Mouse (Mus musculus) common myeloid progenitor, adult 5-6 weeks (primary cell): ENCODE measurements around the gene Nol9. TPM values are rescaled to one million over a fixed set of nuclear protein-coding genes. Genes with fewer than 3 reads are reported as not detected.

Source experiments
- ATAC-seq: replicated peaks from 2 replicates; pipeline ENCODE4 v1.8.0; 2016; ENCODE audit warnings: low read depth, mild to moderate bottlenecking, moderate TSS enrichment, inconsistent platforms; ENCODE audit not compliant: poor library complexity, severe bottlenecking
- total RNA-seq: library from RNA; stranded (forward); fragments of 200-1000, 187-1606 nt; gene quantifications from 2 replicates; pipeline ENCODE4 v1.2.3, GENCODE M21; 2017

The Nol9 gene
- total RNA-seq, 1 experiment from 2014 or later, result 35.7 TPM

DNA sequence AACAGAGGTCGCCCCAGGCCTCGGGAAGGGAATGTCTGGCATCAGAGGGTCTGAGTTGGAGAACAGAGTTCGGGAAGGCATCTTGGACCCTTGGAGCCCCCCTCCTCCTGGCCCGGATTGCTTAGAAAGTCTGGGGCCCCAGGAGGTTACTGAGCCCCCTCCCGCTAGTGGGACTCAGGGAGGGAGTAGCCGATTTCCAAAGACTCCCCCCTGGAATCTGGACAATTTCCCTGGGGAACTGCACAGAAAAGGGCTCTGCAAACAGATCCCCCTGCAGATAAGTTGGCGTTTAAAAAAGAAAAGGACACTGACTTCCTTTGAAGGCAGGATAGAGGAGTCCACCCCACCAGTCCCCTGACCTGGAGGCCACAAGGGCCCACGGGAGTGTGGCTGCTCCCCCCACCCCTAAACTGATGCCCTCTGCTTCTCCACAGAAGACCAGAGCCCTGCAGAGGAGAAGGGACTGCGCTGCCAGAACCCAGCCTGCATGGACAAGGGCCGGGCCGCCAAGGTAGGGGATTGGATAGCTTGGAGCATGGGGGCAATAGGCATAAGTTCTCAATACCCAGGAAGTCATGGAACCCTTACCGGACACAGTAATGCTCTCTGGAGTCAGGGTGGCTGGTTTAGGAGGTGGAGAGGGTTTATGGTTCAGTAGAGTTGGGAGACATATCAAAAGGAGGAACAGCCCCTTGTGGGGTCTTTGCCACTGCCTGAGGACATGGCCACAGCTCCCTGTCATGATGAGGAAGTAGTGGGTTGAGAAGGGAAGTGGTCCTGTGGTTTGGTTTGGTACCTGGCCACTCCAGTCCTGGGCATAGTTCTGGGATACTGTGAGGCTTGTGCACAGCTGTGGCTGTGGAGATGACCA is 48.3 kb downstream of the Nol9 start:
- ATAC-seq, result peak; percentile 83

DNA sequence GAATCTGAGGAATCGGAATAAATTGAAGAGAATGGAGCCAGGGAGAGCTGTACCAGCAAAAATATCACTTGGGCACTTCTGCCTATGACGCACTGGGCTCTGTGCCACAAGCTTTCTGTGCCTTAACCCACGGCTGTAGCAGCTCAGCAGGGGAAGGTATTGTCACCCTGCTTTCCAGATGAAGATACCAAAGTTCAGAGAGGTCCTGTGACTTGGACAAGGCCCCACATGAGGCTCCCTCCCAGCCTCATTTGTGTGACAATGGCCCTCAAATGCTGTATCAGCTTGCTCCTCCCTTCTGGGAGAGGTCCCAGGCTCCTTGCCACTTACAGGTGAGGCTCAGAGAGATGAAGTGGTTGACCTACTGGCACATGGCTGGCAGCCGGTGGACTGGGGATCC is 49.0 kb downstream of the Nol9 start:
- peak; percentile 9 for ATAC-seq

GRCm38 (mm10) chr4:152088556-152089120 is 49.5 kb downstream of the Nol9 start:
- ATAC-seq, result no peak

- no peak for ATAC-seq
Observed at GRCm38 (mm10) chr4:152090191-152090590, 51.1 kb downstream of the Nol9 start.

DNA sequence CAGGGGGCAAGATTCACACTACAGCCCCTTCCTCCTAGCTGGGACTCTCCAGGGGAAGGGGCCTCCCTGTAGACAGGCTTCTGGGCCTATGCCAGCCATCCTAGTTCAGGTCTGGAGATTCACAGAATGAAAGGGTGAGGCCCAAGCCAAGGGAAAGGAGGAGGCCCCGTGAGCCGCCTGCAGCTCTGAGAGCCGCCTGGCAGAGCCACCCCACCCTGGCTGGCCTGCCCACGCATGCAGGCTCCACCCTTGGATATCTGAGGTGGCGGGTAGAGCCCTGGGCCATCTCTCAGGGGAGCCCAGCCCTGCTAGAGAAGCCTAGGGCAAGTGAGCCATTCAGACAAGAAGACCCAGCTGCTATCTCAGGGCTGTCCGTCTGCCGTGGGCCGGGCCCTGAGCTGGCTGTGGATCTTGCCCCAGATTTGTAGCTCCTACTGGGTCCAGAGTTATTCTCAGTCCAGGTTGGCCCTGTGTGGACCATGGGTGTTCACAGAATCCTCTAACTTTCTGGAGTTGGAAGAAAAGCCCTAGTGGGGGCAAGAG is 53.7 kb downstream of the Nol9 start:
- ATAC-seq, result peak; percentile 43

GRCm38 (mm10) chr4:152094233-152094632 is 55.1 kb downstream of the Nol9 start:
- ATAC-seq, result no peak

DNA sequence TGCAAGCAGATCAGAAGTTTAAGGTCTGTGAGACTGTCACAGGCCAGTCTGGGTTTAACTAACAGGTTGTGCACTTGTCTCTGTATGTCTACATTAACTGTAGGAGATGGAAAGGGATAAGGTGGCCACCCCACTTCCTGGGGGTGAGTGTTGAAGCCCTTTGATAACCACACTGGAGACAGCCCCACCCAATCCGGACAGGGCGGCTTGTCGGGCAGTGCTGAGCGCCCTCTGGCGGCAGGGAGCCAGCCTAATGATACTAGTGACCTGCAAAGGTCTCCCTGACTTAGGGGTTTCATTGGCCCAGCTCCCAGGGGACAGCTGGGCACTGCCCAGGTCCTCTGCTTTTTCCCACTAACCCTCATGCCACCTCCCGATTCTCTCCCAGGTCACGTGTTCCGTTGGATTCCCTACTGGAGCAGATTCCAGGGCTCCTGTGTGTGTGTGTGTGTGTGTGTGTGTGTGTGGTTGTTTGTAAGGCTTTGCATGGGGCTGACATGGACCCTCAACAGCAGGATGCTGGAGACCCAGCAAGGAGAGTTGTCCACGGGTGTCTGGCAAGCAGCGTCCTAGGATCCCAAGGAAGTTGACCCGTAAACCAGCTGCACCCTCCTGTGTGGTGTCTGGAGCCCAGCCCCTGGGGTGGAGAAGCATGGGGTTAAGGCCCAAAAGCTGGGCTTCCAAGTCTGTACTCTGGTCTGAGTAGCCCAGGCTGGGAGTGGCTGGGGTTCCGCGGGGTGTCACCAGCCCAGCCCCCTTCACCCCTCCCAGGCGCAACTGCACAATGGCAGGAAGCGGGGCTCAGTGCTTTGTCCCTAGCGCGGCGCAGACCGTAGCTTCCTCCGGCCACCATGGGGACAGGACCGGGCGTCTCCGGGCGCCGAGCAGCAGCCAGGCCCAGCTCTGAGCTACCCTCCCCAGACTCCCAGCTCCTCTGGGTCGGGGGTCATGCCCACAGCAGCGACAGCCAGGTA is 57.1 kb downstream of the Nol9 start:
- ATAC-seq, result peak; percentile 82

DNA sequence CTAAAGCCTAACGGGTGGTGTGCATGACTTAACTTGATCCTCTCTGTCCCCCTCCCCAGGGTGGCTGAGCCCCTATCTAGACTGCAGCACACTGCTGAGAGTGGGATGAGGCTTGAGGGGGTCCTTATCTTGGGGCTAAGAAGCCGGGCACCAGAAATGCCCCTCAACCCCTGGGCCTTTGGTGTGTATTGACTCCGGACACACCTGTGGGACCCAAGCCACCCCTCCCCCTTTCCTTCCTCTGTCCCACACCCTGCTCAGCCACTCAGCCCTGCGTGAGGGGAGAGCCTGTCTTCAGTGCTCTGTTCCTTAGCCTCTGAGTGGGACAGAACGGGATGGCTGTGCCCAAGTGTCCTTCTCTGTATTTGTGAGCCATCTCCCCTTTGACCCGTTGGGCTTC is 57.8 kb downstream of the Nol9 start:
- ATAC-seq, result no peak

- no peak for ATAC-seq
Observed at GRCm38 (mm10) chr4:152097911-152098799, 59.0 kb downstream of the Nol9 start.

DNA sequence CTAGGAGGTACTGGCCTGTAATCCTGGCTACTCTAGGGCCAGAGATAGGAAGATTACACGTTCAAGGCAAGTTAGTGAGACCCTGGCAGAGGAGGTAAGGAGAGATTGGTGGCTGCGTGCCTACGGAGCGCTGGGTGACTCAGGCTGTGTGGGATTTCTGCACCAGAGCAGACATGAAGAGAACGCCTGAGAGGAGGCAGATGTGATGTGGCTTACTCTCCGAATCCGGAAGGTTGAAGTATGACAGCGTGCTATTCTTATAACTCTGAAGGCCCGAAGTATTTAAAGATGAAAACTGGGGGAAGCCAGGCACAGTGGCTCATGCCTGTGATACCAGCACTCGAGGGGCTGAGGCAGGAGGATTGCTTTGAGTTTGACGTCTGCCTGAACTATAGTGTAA is 61.4 kb downstream of the Nol9 start:
- ATAC-seq, result no peak

DNA sequence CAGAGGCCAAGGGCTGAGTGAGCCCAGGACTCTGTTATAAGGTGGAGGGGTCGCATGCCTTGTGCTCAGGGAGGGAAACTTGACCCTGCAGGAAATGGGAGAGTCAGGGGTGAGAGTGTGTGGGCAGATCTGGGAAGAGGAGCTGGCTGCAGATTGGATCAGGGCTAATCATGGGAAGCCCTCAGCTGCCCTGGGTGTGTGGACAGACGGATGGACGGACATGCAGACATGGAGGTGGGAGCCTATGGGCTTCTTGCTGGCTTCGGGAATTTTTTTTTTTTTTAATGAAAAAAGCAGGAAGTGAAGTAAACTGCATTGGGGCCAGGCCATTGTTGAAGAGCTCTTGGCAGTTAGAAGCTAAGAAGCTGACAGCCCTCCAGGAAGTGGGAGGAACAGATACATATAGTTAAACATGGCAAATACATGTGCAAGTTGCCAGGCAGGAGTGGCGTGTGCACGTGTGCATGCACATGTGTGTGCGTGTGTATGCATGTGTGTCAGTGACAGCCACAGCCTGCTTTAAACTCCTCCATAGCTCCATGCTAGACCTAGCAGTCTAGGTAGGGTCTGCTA is 62.0 kb downstream of the Nol9 start:
- ATAC-seq, result no peak

GRCm38 (mm10) chr4:152101921-152102320 is 62.8 kb downstream of the Nol9 start:
- no peak for ATAC-seq

GRCm38 (mm10) chr4:152103025-152103424 is 63.9 kb downstream of the Nol9 start:
- ATAC-seq, result peak; percentile 79

DNA sequence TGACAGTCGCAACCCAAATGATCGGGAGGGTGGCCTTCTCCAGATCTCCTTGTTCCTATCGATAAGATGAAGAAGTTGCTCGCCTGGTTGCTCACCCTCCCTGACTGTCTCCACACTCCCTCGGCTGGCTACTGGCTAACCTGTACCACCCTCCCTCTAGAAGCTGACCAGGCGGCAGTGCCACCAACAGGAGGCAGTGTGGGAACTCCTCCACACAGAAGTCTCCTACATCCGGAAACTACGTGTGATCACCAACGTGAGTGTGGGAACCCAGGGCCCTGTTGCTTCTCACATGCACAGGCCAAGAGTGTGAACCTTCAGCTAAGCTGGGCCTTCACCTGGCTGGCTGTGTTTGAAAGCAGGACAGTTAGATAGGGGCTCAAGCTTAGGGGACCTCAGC is 67.6 kb downstream of the Nol9 start:
- ATAC-seq, result no peak

GRCm38 (mm10) chr4:152107493-152107892 is 68.4 kb downstream of the Nol9 start:
- ATAC-seq, result no peak

GRCm38 (mm10) chr4:152107971-152108509 is 68.9 kb downstream of the Nol9 start:
- ATAC-seq, result peak; percentile 10; the same call in 1 of the 2 replicates

- ATAC-seq, result no peak
Observed at GRCm38 (mm10) chr4:152108673-152109072, 69.6 kb downstream of the Nol9 start.

DNA sequence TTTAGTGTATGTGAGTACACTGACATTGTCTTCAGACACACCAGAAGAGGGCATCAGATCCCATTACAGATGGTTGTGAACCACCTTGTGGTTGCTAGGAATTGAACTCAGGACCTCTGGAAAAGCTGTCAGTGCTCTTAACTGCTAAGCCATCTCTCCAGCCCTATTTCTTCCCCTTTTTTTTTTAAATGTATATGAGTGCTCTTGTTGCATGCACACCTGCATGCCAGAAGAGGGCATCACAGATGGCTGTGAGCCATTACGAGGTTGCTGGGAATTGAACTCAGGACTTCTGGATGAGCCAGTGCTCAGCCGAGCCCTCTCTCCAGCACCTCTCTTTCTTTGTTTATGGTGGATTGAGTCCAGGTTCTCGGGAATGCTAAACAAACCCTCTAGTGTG is 70.4 kb downstream of the Nol9 start:
- no peak for ATAC-seq

DNA sequence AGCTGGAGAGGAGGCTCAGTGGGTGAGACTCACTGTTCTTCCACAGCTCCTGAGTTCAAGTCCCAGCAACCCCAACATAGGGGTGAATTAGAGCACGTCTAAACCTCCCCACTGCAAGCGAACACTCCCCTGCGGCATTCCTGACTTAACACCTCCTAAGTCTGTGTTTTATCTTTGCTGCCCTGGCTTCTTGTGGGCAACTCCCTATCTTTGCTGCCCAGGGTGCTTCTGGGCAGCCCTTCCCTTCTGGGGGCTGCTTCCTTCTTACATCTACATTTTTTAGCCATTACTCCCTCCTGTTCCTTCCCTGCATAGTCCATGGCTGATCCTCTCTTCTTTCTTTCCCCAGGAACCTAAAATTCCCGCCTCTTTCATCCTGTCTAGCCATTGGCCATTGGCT is 71.6 kb downstream of the Nol9 start:
- ATAC-seq, result peak; percentile 70
